Mouse (Mus musculus) cerebellum, adult 8-10 months (tissue): ENCODE results near the gene Maml2.
A peak's percentile ranks its signal among the peaks of the same experiment; 100 is the strongest.

Experiments used
- DNase-seq: peaks from one replicate; pipeline ENCODE4 v3.0.0; 2022

Gene Maml2

DNA sequence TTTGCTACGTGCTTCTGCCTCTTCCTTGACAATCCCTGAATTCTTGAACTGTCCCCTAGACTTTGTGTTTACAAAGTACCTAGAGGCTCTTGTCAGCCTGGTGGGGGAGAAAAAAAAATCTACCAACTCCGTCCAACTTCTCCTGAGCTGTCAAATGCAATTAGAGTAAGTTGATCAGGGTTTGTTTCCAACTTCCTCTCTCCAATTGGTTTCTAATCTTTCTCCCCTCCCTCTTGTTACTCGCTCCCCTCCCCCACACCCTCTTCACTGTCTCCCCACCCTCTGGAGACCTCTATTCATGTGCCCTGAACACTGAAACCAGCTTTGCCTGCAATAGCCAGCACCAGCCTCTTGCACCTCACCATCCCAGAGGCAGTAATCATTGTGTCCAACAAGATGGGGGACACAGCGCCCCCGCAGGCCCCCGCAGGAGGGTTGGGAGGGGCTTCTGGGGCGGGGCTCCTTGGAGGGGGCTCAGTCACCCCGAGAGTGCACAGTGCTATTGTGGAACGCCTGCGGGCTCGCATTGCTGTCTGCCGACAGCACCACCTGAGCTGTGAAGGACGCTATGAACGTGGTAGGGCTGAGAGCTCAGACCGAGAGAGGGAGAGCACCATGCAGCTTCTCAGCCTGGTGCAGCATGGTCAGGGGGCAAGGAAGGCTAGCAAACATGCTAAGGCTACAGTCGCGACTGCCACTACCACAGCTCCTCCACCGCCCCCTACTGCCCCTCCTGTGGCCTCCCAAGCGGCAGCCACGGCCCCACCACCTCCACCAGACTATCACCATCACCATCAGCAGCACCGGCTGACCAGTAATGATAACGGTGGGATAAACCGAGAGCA lies at the start of gene Maml2:
Maml2 (plus strand) TSS at position 290 of the 845 bp plus-strand sequence.
- DNase-seq, result peak; percentile 68

DNA sequence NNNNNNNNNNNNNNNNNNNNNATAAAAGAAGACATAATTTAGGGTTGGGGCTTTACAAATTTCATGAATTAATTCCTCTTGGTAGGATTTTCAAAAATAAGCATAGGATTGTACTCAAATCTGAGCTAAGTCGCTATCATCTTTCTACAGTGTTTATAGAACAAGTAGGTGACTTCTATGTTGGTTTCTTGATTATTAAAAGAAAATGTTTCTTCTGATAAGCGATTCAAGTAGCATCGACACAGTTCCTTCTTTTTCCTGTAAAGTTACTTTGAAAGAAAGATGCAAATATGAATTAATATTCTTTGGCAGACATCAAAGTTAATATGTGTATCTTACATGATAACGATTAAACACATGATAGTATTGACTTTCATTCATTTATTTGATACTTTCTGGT lies 49.7 kb upstream of the Maml2 start:
- DNase-seq, result no peak

- no peak for DNase-seq
Observed at GRCm38 (mm10) chr9:13251251-13251650, 46.5 kb upstream of the Maml2 start.

- no peak for DNase-seq
Observed at GRCm38 (mm10) chr9:13256726-13257125, 41.0 kb upstream of the Maml2 start.

DNA sequence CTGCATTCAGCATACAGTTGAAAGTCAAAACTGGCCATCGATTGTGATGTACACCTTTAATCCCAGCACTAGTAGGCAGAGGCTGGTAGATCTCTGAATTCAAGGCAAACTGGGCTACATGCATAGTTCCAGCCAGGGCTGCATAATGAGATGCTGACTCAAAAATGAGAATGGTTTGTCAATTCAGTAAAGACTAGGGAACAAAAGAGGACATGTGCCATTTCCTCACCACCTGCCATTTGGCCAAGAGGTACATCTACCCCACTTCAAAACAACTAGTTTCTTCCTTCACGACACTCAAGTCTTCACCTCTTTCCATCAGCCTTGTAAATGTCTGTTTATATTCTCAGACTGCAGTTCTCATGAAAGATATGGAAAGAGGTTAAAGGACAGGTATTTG lies 39.6 kb upstream of the Maml2 start:
- no peak for DNase-seq

DNA sequence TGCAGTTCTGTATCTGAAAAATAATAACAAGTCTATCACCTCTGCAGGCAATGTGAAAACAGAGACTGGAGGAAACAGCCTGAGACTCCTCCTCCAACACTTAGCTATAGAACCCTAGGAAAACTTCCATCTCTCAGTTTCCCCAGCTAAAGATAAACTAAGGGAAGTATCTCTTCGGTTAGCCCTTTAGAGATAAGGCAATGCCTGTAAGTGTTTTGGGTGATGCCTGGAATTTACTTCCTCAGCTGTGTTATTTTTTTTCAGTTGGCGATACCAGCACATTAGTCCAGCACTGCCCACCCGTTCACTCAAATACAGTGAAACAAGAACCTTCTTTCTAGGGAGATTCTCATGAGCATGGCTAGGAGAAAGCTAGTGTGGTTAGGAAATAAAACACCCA lies 36.8 kb upstream of the Maml2 start:
- DNase-seq, result no peak

GRCm38 (mm10) chr9:13273219-13273618 lies 24.5 kb upstream of the Maml2 start:
- no peak for DNase-seq

- DNase-seq, result no peak
Observed at GRCm38 (mm10) chr9:13287482-13287881, 10.3 kb upstream of the Maml2 start.

- DNase-seq, result peak; percentile 83
Observed at GRCm38 (mm10) chr9:13296274-13297121, 1.3 kb upstream of the Maml2 start.

GRCm38 (mm10) chr9:13297122-13297667 lies 562 bp upstream of the Maml2 start:
- DNase-seq, result peak; percentile 33

GRCm38 (mm10) chr9:13298513-13298878 lies 739 bp downstream of the Maml2 start:
- DNase-seq, result no peak

DNA sequence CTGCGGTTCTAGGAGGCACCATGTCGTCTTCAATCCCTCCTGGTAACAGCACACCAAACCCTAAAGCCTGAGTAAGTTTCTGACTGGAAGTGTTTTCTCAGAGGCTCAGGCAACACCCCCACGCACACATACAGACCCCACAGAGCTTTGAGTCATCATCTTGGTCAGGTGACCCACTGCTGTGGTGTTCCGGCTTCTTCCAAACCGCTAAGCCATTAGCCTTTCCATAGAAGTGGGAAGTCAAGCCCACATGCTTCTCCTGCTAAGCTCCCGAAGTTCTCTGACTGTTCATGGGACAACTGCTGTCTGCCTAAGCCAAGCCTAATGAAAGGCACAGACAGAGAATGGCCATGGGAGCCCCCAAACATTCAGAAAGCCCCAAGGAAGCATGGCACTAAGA lies 1.4 kb downstream of the Maml2 start:
- DNase-seq, result peak; percentile 27

DNA sequence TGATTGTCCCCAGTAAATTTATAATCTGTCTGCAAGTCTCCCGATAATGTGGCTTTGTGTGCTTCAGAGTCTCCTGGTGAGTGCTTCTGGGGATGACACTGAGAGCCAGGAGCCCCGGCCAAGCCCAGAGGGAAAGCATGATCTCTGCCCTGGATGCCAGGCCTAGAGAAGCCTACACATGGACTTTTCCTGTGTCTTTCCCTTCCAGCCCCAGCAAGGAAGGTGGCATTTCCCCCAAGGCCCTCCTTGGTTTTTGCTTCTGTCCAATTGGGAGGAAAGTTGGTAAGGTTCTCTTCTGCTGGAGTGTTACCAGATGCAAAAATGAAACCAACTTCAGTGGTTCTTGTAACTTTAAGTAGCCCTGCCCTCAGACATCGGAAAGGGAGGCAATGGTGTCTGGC lies 2.3 kb downstream of the Maml2 start:
- DNase-seq, result peak; percentile 27

DNA sequence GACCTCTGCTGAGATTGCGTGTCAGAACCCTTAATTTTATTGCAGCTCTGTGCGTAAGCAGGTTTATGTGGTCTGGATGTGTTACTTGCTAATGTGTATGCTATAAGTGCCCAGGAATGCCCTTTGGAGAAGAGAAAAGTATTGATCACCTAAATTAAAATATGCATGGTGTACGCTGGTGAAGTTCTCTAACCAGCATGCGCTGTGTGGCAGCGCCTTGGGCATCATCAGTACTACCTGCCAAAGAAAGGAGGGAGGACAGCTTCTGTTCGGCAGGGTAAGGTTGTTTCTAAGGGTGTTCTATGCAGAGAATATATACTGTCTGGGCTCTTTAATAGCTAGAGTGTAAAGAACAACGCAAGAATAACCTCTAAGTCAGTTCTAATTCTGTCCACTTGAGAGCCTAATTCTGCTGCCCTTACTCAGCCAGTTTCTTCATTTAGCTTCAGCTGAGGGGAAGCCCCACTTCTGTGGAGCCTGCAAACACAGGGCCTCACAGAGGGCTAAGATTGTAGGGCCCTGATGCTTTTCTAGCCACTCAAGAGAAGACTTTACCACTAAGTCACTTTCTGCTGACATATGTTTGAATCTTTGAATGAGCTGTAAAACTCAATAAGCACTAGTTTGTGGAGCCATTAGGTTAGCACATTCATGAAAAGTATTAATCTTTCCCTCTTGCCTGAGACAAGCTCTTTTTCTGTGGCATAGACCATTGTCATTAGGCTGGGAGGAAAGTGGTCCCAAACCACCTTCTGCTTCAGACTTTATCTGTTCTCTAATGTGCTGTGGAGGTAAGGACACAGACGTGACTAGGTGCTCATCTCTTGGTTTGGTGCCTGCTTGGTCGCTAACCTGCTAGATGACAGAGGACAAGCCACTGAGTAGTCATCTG lies 3.4 kb downstream of the Maml2 start:
- DNase-seq, result peak; percentile 25

DNA sequence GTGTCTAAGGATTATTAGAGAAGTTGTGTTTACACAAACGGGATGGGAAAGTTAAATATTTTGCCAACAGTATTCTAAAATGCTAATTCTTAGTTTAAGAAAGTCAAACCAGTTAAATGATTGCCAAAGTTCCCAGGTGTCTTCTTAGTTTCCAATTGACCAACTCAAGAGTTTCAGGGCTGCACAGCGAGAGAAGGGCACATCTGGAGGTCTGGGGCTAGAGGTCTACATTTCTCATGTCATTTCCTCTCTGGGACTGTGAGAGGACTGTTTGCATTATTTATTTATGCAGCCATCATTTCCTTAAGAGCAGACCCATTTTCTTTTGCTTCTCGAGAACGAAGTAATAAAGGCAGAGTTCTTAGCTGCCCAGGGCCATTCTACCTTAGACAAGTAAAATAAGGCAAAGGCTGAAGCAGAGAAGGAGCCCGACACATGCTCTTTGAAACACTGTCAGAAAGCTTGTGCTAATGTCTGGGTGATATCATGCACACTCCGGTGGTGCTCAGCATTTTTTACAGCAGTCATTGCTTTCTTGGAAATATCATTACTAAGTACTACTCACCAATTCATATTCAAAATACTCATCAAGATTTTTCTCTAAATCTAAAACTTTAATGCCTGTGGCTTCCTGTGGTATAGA lies 4.5 kb downstream of the Maml2 start:
- no peak for DNase-seq

GRCm38 (mm10) chr9:13303099-13303771 lies 5.5 kb downstream of the Maml2 start:
- no peak for DNase-seq

DNA sequence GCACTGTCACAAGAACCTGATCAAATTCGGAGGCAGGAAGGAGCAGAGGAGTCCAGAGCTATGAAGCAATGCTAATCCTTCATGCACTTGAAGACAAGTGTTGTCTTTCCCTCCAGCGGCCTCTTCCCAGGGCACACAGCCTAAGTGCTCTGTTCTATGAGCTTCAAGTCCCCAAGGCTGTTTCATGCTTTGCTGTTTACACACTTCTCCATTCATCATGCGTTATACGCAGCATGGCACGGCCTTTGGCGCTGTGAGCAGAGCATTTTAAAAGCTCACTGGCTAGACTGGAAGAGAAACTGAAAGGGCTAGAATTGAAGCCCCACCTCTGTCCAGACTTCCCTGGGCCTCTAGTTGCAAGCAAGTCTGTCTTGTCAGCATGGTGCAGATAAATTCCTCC lies 6.2 kb downstream of the Maml2 start:
- DNase-seq, result no peak

DNA sequence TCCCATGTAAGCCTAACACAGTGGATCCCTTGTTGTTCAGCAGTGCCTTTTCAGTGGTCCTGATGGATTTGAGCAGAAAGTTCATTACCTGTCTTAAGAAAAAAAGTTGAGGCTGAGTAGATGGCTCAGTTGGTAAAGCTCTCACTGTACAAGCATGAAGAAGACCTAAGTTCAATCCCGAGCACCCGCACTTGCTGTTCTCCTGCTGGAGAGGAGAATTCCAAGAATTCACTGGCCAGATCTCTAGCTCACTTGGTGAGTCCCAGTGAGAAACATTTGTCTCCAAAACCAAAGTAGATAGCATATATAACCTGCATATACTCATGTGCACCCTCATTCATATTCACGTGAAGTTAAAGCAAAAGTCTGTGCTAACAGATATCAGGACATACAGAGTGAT lies 8.7 kb downstream of the Maml2 start:
- no peak for DNase-seq

DNA sequence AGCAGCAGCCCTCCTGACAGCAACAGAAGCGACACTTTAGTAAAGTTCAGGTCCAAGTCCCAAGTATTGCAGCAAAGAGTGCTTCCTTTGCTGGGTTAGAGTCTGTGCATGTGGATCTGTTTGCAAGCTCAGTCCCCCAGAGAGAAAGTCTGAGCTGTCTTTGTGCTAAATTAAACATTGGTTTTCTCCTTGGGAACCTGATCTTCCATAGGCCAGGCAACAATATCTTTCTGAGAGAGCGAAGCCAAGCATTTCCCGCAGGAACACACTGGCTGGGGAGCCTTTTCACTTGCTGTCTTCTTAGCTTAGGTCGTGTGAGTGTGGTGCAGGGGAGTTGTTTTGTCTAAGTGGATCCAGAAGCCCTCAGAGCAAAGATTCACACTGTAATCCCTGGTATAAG lies 9.5 kb downstream of the Maml2 start:
- no peak for DNase-seq

- no peak for DNase-seq
Observed at GRCm38 (mm10) chr9:13308718-13309117, 11.0 kb downstream of the Maml2 start.

GRCm38 (mm10) chr9:13309807-13310206 lies 12.1 kb downstream of the Maml2 start:
- DNase-seq, result no peak

DNA sequence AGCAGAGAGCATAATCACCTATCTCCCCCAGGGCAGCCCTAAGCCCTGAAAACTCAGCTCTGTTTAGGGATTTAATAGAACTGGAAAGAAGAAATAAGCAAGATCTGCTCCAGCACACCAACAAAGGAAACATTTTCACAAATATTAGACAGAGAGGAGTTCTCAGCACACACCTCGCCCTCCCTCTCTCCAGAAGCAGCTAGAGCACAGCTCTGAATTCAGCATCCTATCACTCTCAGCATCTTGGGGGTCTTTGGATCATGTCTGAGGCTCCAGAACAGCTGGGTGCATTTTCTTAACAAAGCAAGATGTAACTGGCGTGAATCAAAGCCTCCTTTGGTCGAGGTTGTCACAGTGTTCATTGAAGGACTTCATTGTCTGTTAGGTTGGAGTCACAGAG lies 12.5 kb downstream of the Maml2 start:
- DNase-seq, result no peak
